Mouse (Mus musculus) brain, embryonic 14.5 days (tissue): ENCODE measurements around the gene Tcap.

Source experiments
- CTCF ChIP-seq: fragments of 200-500 bp; IDR thresholded peaks from 2 replicates; pipeline ENCODE4 v1.5.1; 2012; ENCODE audit warnings: inconsistent platforms, mild to moderate bottlenecking, moderate library complexity, borderline replicate concordance; ENCODE audit not compliant: insufficient read depth, insufficient read length; ENCODE audit errors: extremely low read depth
- POLR2A ChIP-seq: fragments of 200-500 bp; IDR thresholded peaks from 2 replicates; pipeline ENCODE4 v1.6.1; 2012; ENCODE audit warnings: mild to moderate bottlenecking, inconsistent platforms, borderline replicate concordance; ENCODE audit not compliant: poor library complexity, insufficient read depth, insufficient read length, severe bottlenecking; ENCODE audit errors: extremely low read depth

GRCm38 (mm10) chr11:98345253-98345652, 38.4 kb upstream of the Tcap start:
- no peak for TF ChIP-seq POLR2A
- peak; percentile 88 for TF ChIP-seq CTCF
